Mouse (Mus musculus): ENCODE results near the gene Chek1. TPM values are rescaled to one million over a fixed set of nuclear protein-coding genes. Genes with fewer than 3 reads are reported as not detected.
A peak's percentile ranks its signal among the peaks of the same experiment; 100 is the strongest.

The Chek1 gene
- total RNA-seq (2014; rRNA removed) (3.4 and 3.7 TPM in 2 replicates), polyA plus RNA-seq (2015; fragmentation: Nextera tagmentation; extraction: Ambion mirVana) (1.9 and 2.9 TPM in 2 replicates)

GRCm38 (mm10) chr9:36727034-36727755 lies at the start of gene Chek1:
Chek1 (minus strand) TSS chr9:36727065.
- WGBS, result 7% methylated on average over 12 of the region's 12 CpGs
- DNase-seq (ENCODE audit: low spot score), result no peak

GRCm38 (mm10) chr9:36769048-36769413 lies 42.2 kb upstream of the Chek1 start:
- H3K27me3 ChIP-seq (ENCODE audit: insufficient read depth, low read length), result no peaks in the 10 kb centered on the region
- 81% methylated on average over 1 of the region's 1 CpGs for WGBS
- no peak for ATAC-seq (ENCODE audit: low FRiP score)
- no peak for DNase-seq (ENCODE audit: low spot score)
- no peak overlapping the region for H3K9ac ChIP-seq (replicated peaks; ENCODE audit: low read length, poor library complexity, severe bottlenecking)
- TF ChIP-seq CTCF (IDR thresholded peaks at IDR 0.05), result no peak
- H3K4me1 ChIP-seq (ENCODE audit: insufficient read depth, low read length), result peaks cover 5% of the 10 kb centered on the region; the same call in 1 of the 2 replicates
- H3K27ac ChIP-seq (ENCODE audit: low read depth, low read length), result no peak overlapping the region
- peak overlapping the region; percentile 80 for H3K4me2 ChIP-seq (ENCODE audit: low read depth, low read length, poor library complexity, severe bottlenecking)
- no peak overlapping the region for H3K4me3 ChIP-seq (ENCODE audit: low read depth, low read length)
- no peaks in the 10 kb centered on the region for H3K9me3 ChIP-seq (ENCODE audit: low read length)
- H3K36me3 ChIP-seq (ENCODE audit: insufficient read depth, low read length), result 0 out of 2 replicates have a peak, but pooled peaks cover under 1% of the 10 kb centered on the region

More at GRCm38 (mm10) chr9:36727034-36727755, at the start of gene Chek1:
- no peak for TF ChIP-seq CTCF (IDR thresholded peaks at IDR 0.05)
- peak within 1 kb of the TSS; percentile 65 for H3K27ac ChIP-seq (ENCODE audit: low read depth, low read length)
- peak within 1 kb of the TSS; percentile 66 for H3K9ac ChIP-seq (replicated peaks; ENCODE audit: low read length, poor library complexity, severe bottlenecking)
- H3K9me3 ChIP-seq (ENCODE audit: low read length), result no peaks in the 10 kb centered on the region
- no peaks in the 10 kb centered on the region for H3K27me3 ChIP-seq (ENCODE audit: insufficient read depth, low read length)
- peak within 1 kb of the TSS; percentile 62 for H3K4me3 ChIP-seq (ENCODE audit: low read depth, low read length)
- H3K36me3 ChIP-seq (ENCODE audit: insufficient read depth, low read length), result peaks cover 6% of the 10 kb centered on the region; the same call in 1 of the 2 replicates
- 0 out of 2 replicates have a peak, but pooled peaks cover 5% of the 10 kb centered on the region for H3K4me1 ChIP-seq (ENCODE audit: insufficient read depth, low read length)
- ATAC-seq (ENCODE audit: low FRiP score), result peak; percentile 20; the same call in 1 of the 2 replicates
- H3K4me2 ChIP-seq (ENCODE audit: low read depth, low read length, poor library complexity, severe bottlenecking), result peak within 1 kb of the TSS; percentile 99

GRCm38 (mm10) chr9:36768156-36769047 lies 41.5 kb upstream of the Chek1 start:
- peak overlapping the region; percentile 92 for H3K27ac ChIP-seq (ENCODE audit: low read depth, low read length)
- peak overlapping the region; percentile 97 for H3K4me3 ChIP-seq (ENCODE audit: low read depth, low read length)
- WGBS, result 14% methylated on average over 25 of the region's 25 CpGs
- TF ChIP-seq CTCF (IDR thresholded peaks at IDR 0.05), result no peak
- peak overlapping the region; percentile 75 for H3K9ac ChIP-seq (replicated peaks; ENCODE audit: low read length, poor library complexity, severe bottlenecking)
- peak; percentile 11; the same call in 1 of the 2 replicates for ATAC-seq (ENCODE audit: low FRiP score)
- peaks cover 5% of the 10 kb centered on the region; the same call in 1 of the 2 replicates for H3K4me1 ChIP-seq (ENCODE audit: insufficient read depth, low read length)
- peaks cover 5% of the 10 kb centered on the region; the same call in 1 of the 2 replicates for H3K36me3 ChIP-seq (ENCODE audit: insufficient read depth, low read length)
- no peaks in the 10 kb centered on the region for H3K27me3 ChIP-seq (ENCODE audit: insufficient read depth, low read length)
- no peak for DNase-seq (ENCODE audit: low spot score)
- H3K9me3 ChIP-seq (ENCODE audit: low read length), result no peaks in the 10 kb centered on the region
- peak overlapping the region; percentile 80 for H3K4me2 ChIP-seq (ENCODE audit: low read depth, low read length, poor library complexity, severe bottlenecking)

- peak; percentile 100 for DNase-seq (ENCODE audit: low spot score)
- Histone ChIP-seq H3K9ac (replicated peaks; ENCODE audit: low read length, poor library complexity, severe bottlenecking) (peak within 1 kb of the TSS; percentile 90), H3K36me3 (ENCODE audit: insufficient read depth, low read length) (peaks cover 11% of the 10 kb centered on the region; the same call in 1 of the 2 replicates), H3K27ac (ENCODE audit: low read depth, low read length) (peak within 1 kb of the TSS; percentile 92), H3K4me1 (ENCODE audit: insufficient read depth, low read length) (peaks cover 5% of the 10 kb centered on the region; the same call in 1 of the 2 replicates), H3K4me3 (ENCODE audit: low read depth, low read length) (peak within 1 kb of the TSS; percentile 97), H3K9me3 (ENCODE audit: low read length) (no peaks in the 10 kb centered on the region), H3K27me3 (ENCODE audit: insufficient read depth, low read length) (no peaks in the 10 kb centered on the region), H3K4me2 (ENCODE audit: low read depth, low read length, poor library complexity, severe bottlenecking) (peak within 1 kb of the TSS; percentile 80)
- under 1% methylated on average over 59 of the region's 60 CpGs for WGBS
- TF ChIP-seq CTCF (IDR thresholded peaks at IDR 0.05), result no peak; the same call in 1 of the 2 replicates
- ATAC-seq (ENCODE audit: low FRiP score), result peak; percentile 100
These were observed 40.6 kb upstream of the Chek1 start, which contains the start of gene Stt3a for GRCm38 (mm10) chr9:36767203-36768143. Stt3a (minus strand) TSS chr9:36767679.

- ATAC-seq (ENCODE audit: low FRiP score), result no peak
- no peak for DNase-seq (ENCODE audit: low spot score)
- 97% methylated on average over 1 of the region's 1 CpGs for WGBS
- peaks cover 5% of the 10 kb centered on the region; the same call in 1 of the 2 replicates for H3K4me1 ChIP-seq (ENCODE audit: insufficient read depth, low read length)
- H3K9me3 ChIP-seq (ENCODE audit: low read length), result no peaks in the 10 kb centered on the region
- TF ChIP-seq CTCF (IDR thresholded peaks at IDR 0.05), result no peak
- no peak overlapping the region for H3K9ac ChIP-seq (replicated peaks; ENCODE audit: low read length, poor library complexity, severe bottlenecking)
- H3K27me3 ChIP-seq (ENCODE audit: insufficient read depth, low read length), result no peaks in the 10 kb centered on the region
- no peak overlapping the region for H3K4me3 ChIP-seq (ENCODE audit: low read depth, low read length)
- H3K27ac ChIP-seq (ENCODE audit: low read depth, low read length), result no peak overlapping the region
- H3K36me3 ChIP-seq (ENCODE audit: insufficient read depth, low read length), result peaks cover 20% of the 10 kb centered on the region; the same call in 1 of the 2 replicates
- H3K4me2 ChIP-seq (ENCODE audit: low read depth, low read length, poor library complexity, severe bottlenecking), result no peak overlapping the region
These were observed 37.5 kb upstream of the Chek1 start for GRCm38 (mm10) chr9:36764378-36764777.
